Comparison of ENCODE assay signal across 11 mouse cellular contexts in genomic region chr6:117526161-117526935, GRCm38 (mm10).
A peak's percentile ranks its signal among the peaks of the same experiment; 100 is the strongest.
DNase-seq lines count a peak whose midpoint lies in the region; ATAC-seq and TF ChIP-seq lines count a peak whose summit lies in the region.
"Had no signal": no experiment of that assay in that cellular context is flagged by ENCODE, and none has a peak within 500 bp of the region (broad histone marks: within the 10 kb centered on the region; RNA-seq: fewer than 3 reads in every experiment).

No protein-coding gene starts in this region.

- peak overlapping the region; percentile 59 for H3K4me2 ChIP-seq in heart, embryonic 13.5 days
- H3K4me2 ChIP-seq in heart, postnatal 0 days (ENCODE audit: low read depth, low read length) = peak overlapping the region; percentile 15; the same call in 1 of the 2 replicates
- H3K4me2 ChIP-seq in neural tube, embryonic 11.5 days (ENCODE audit: low read depth) = no peak overlapping the region
- H3K4me2 ChIP-seq: liver, embryonic 15.5 days had no signal

- peak overlapping the region; percentile 61; the same call in 1 of the 2 replicates for H3K9ac ChIP-seq in heart, embryonic 13.5 days
- no peak overlapping the region for H3K9ac ChIP-seq in heart, postnatal 0 days (replicated peaks; ENCODE audit: low read depth, low read length)
- H3K9ac ChIP-seq in neural tube, embryonic 11.5 days (ENCODE audit: low read length) = no peak overlapping the region
- H3K9ac ChIP-seq: liver, embryonic 15.5 days had no signal

- no peak for DNase-seq in heart, adult 9 months (ENCODE audit: low spot score in 2 of 2)
- DNase-seq in lung, postnatal 10 days = peak; percentile 42
- no peak for DNase-seq in lung, postnatal 36 days
- peak; percentile 52 for DNase-seq in heart, postnatal 0 days (ENCODE audit: low spot score)
- DNase-seq in neural tube, embryonic 11.5 days (ENCODE audit: low spot score) = peak; percentile 57
- DNase-seq in frontal cortex, adult 2 months (ENCODE audit: extremely low spot score in 1 of 2, low spot score in 1 of 2) = no peak
- no peak for DNase-seq in adrenal gland, postnatal 14 days
- DNase-seq: cerebellum, adult 18-20 months had no signal

- 0 out of 2 replicates have a peak overlapping the region, but pooled peaks have one; percentile 29 for H3K27ac ChIP-seq in heart, embryonic 13.5 days (replicated peaks)
- H3K27ac ChIP-seq in heart, postnatal 0 days (ENCODE audit: low read depth) = no peak overlapping the region
- H3K27ac ChIP-seq in neural tube, embryonic 11.5 days (ENCODE audit: low read depth, low read length) = no peak overlapping the region; the same call in 1 of the 2 replicates
- H3K27ac ChIP-seq: liver, embryonic 15.5 days had no signal

- no peaks in the 10 kb centered on the region for H3K36me3 ChIP-seq in heart, embryonic 13.5 days
- no peaks in the 10 kb centered on the region for H3K36me3 ChIP-seq in heart, postnatal 0 days (replicated peaks; ENCODE audit: control insufficient read depth, insufficient read depth, low read length)
- H3K36me3 ChIP-seq in neural tube, embryonic 11.5 days (ENCODE audit: control insufficient read depth, insufficient read depth, low read length) = no peaks in the 10 kb centered on the region
- H3K36me3 ChIP-seq: liver, embryonic 15.5 days had no signal

- H3K9me3 ChIP-seq in heart, embryonic 13.5 days = no peaks in the 10 kb centered on the region
- no peaks in the 10 kb centered on the region for H3K9me3 ChIP-seq in heart, postnatal 0 days (replicated peaks; ENCODE audit: control insufficient read depth, low read length)
- H3K9me3 ChIP-seq in neural tube, embryonic 11.5 days (ENCODE audit: control insufficient read depth, low read length) = no peaks in the 10 kb centered on the region
- H3K9me3 ChIP-seq: liver, embryonic 15.5 days had no signal

- peak overlapping the region; percentile 21; the same call in 1 of the 2 replicates for H3K4me3 ChIP-seq in heart, embryonic 13.5 days
- H3K4me3 ChIP-seq in heart, postnatal 0 days (ENCODE audit: low read depth, low read length) = no peak overlapping the region
- H3K4me3 ChIP-seq in neural tube, embryonic 11.5 days (ENCODE audit: low read depth, low read length) = no peak overlapping the region
- H3K4me3 ChIP-seq: liver, embryonic 15.5 days had no signal

- TF ChIP-seq EP300 in heart, postnatal 0 days (IDR thresholded peaks at IDR 0.05; ENCODE audit: low read depth) = no peak

- H3K27me3 ChIP-seq in heart, embryonic 13.5 days (replicated peaks) = 0 out of 2 replicates have a peak, but pooled peaks cover 4% of the 10 kb centered on the region
- no peaks in the 10 kb centered on the region for H3K27me3 ChIP-seq in heart, postnatal 0 days (ENCODE audit: control insufficient read depth, insufficient read depth, low read length)
- H3K27me3 ChIP-seq in neural tube, embryonic 11.5 days (ENCODE audit: control insufficient read depth, insufficient read depth, low read length) = no peaks in the 10 kb centered on the region
- H3K27me3 ChIP-seq: liver, embryonic 15.5 days had no signal

- no peak for TF ChIP-seq CTCF in heart, postnatal 0 days (IDR thresholded peaks at IDR 0.05; ENCODE audit: low read depth)

- 0 out of 2 replicates have a peak, but pooled peaks have one; percentile 37 for ATAC-seq in heart, embryonic 13.5 days (ENCODE audit: extremely low read depth, insufficient number of reproducible peaks, low FRiP score, low TSS enrichment)
- peak; percentile 78 for ATAC-seq in heart, postnatal 0 days (ENCODE audit: insufficient read depth, low read depth)
- no peak for ATAC-seq in neural tube, embryonic 11.5 days (ENCODE audit: insufficient read depth, low FRiP score, low TSS enrichment)
- ATAC-seq: intestine, postnatal 0 days had no signal

- WGBS in heart, embryonic 13.5 days = 32% methylated on average over 22 of the region's 22 CpGs
- WGBS in heart, postnatal 0 days = 30% methylated on average over 22 of the region's 22 CpGs
- WGBS in neural tube, embryonic 11.5 days = 54% methylated on average over 22 of the region's 22 CpGs

- peaks cover 19% of the 10 kb centered on the region for H3K4me1 ChIP-seq in heart, embryonic 13.5 days
- H3K4me1 ChIP-seq in heart, postnatal 0 days (ENCODE audit: control insufficient read depth, insufficient read depth) = peaks cover 8% of the 10 kb centered on the region; the same call in 1 of the 2 replicates
- no peaks in the 10 kb centered on the region for H3K4me1 ChIP-seq in neural tube, embryonic 11.5 days (ENCODE audit: control insufficient read depth, insufficient read depth, low read length)
- H3K4me1 ChIP-seq: liver, embryonic 15.5 days had no signal

Comparison
In these comparisons a context has a peak if more than half of its experiments do, and no peak if none do; other contexts are left out.
1. DNase-seq: peak in lung, postnatal 10 days (single experiment), heart, postnatal 0 days (single experiment) and neural tube, embryonic 11.5 days (single experiment); none in heart, adult 9 months (0 of 2), lung, postnatal 36 days (single experiment), frontal cortex, adult 2 months (0 of 2) and adrenal gland, postnatal 14 days (single experiment).